Mouse (Mus musculus): ENCODE results near the gene Rgmb.

GRCm38 (mm10) chr17:15777979-15778378 is 52.9 kb downstream of the Rgmb start:
- TF ChIP-seq CTCF (IDR thresholded peaks at IDR 0.05; ENCODE audit: low read depth, low read length) (no peak), POLR2AphosphoS5 (IDR thresholded peaks at IDR 0.05; ENCODE audit: insufficient replicate concordance, low read depth, low read length) (no peak), GATA2 (IDR thresholded peaks at IDR 0.05; ENCODE audit: borderline replicate concordance, low read depth, low read length) (no peak)
